Mouse (Mus musculus) brain, embryonic 18.5 days (tissue): ENCODE results near the gene Kmo.

Experiments
- DNase-seq: peaks from one replicate; pipeline ENCODE4 v3.0.0-alpha.2; 2012; ENCODE audit warnings: low read depth, low spot score

Gene Kmo

DNA sequence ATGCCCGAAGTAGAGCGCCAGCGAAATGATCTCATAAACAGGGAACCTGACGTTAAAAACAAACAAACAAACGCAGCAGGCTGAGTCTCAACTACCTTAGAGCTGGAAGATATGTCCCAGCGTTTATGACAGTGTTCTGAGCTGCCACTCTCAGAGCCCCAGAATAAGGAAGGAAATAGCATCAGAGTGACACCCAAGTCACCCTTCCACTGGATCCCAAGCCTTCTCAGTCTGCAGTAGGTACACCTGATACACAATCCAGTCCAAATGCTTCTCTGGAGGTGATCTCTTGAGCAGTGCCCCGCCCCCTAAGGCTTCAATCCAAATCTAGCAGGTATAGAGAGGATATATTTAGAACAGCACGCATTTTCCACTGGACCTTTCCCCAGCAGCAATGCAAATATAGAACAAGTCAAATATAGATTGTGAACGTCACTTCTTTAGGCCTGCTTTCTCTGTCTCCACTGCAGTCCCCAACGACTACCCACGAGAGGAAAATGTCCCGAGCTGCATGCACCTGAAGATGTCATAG is 73.3 kb downstream of the Kmo start:
- no peak for DNase-seq

DNA sequence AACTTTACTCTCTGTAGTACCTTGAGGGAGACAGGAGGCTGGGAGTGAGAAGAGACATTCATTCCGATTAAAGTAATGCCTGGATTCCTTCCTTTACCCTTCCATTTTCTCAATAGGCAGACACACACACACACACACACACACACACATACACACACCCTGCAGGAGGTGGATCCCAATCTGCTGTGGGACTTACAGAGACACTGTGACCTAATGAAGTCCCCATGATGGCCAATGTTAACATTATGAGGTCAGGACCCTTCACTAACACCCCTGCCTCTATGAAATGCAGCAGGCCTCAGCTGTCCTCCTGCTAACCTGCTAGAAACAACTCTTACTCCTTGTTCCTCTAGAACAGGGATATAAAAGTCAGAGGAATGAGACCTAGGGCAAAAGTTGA is 78.1 kb downstream of the Kmo start, which contains the start of gene Wdr64:
Wdr64 (plus strand) TSS at position 301 of the 400 bp plus-strand sequence.
- no peak for DNase-seq

DNA sequence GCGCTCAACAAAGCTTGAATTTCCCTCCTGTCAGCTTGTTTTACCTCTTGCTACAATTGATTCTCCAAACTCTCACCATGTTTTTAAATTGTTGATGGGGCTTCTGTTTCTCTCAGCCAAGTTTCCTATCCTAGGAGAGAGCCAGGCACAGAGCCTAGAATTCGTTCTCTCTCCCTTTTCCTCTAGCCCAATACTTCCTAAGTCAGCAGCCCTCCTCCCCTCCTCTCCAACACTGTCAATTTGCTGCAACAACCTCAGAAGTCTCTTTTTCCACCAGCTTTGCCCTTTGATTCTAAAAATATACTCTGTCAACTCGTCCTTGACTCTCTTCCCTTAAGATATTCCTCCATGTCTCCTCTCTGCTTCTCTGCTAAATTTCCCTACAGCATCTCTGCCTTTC is 79.2 kb downstream of the Kmo start:
- no peak for DNase-seq

DNA sequence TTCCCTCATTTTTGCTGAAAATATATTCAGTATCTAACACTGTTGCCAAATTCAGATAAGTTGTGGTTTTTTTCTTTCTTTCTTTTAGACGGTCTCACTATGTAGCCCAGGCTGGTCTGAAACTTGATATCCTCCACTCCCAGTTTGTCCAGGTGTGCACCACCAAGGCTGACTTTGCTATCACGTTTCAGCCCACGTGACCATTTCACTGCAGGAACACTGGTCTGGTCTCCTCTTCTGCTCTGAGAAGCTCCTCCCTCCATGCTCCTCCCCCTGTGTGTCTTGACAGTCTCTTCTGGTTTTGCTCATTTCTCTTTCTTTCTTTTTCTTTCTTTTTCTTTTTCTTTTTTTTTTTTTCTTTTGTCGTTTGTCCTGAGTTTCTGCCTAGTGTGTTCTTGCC is 79.6 kb downstream of the Kmo start:
- DNase-seq = no peak

DNA sequence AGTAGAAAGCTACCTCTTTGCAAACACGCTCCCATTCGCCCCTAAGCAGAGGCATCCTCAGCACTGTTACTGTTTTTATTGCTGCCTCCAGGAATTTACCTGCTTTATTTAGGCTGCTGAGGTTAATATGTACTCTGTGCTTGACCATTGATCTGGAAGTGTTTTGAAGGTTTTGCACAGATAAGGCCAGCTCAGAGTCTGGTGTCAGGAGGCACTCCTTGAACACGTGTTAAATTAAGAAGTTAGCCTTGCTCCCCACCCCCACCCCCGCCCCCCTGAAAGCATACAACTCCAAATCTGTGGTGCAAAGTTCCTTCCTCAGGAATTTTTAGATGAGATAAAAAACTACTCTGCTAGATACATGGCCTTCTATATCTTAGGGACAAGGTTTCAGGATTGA is 81.0 kb downstream of the Kmo start:
- DNase-seq = no peak

DNA sequence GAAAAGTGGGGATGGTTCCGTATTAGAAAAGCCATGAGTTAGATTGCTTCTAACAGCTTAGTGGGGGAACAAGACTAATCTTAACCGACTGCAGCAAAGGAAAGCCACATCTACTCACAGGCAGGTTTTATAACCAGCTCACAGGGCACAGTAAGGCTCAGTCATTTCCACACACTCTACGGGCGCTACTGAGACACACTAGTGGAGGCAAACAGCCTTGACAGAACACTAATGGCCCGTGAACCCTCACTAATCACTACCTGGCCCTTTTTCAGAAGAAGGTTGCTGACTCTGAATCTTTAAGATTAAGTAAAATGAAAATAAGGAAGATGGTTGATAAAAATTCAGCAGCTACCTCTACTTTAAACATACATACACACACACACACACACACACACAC is 87.4 kb downstream of the Kmo start:
- no peak for DNase-seq

DNA sequence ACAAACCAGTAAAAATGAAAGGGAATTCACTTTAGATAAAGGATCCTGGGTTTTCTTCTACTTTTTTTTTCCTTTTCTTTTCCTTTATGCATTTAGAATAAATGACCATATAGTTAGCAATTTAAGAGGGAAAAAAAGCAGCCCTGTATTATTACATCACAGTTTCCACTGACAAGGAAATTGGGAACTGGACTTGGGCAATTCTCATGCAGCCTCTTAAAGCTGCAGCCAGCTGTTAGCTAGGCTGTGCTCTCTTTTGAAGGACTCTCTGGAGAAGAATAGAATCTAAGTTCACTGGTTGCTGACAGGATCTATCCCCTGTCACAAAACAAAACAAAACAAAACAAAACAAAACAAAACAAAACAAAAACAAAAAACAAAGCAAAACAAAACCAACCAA is 87.8 kb downstream of the Kmo start:
- no peak for DNase-seq
